Mouse (Mus musculus) midbrain, embryonic 14.5 days (tissue): ENCODE measurements around the gene Armc8. TPM values are rescaled to one million over a fixed set of nuclear protein-coding genes. Genes with fewer than 3 reads are reported as not detected.

Experiments used
- ATAC-seq: fragments of 200-750 bp; cut with Nextera tagmentation; 2 replicates; pipeline ENCODE4 v1.8.0; 2017; ENCODE audit warnings: moderate number of reproducible peaks, moderate library complexity; ENCODE audit not compliant: low FRiP score, low TSS enrichment
- DNase-seq: peaks from one replicate; pipeline ENCODE4 v3.0.0-alpha.2; 2015
- H3K27ac ChIP-seq: fragments of 300-500 bp; sonication (generic); replicated peaks from 2 replicates; pipeline ENCODE4 v1.5.1; 2014; ENCODE audit warnings: mild to moderate bottlenecking, low read depth, low read length, moderate library complexity
- H3K27me3 ChIP-seq: fragments of 300-500 bp; sonication (generic); 2 replicates; pipeline ENCODE4 v1.6.1; 2014; ENCODE audit warnings: low read length, control low read depth, mixed read lengths; ENCODE audit not compliant: control insufficient read depth, insufficient read depth
- H3K36me3 ChIP-seq: fragments of 300-500 bp; sonication (generic); 2 replicates; pipeline ENCODE4 v1.6.1; 2014; ENCODE audit warnings: low read length, control low read depth; ENCODE audit not compliant: control insufficient read depth, insufficient read depth
- H3K4me1 ChIP-seq: fragments of 300-500 bp; sonication (generic); 2 replicates; pipeline ENCODE4 v1.6.1; 2014; ENCODE audit warnings: mild to moderate bottlenecking, antibody characterized with exemption, low read length, control low read depth; ENCODE audit not compliant: control insufficient read depth, insufficient read depth
- H3K4me2 ChIP-seq: fragments of 300-500 bp; sonication (generic); 2 replicates; pipeline ENCODE4 v1.6.1; 2014; ENCODE audit warnings: mild to moderate bottlenecking, low read length, moderate library complexity
- H3K4me3 ChIP-seq: fragments of 300-500 bp; sonication (generic); replicated peaks from 2 replicates; pipeline ENCODE4 v1.5.1; 2014; ENCODE audit warnings: low read depth, low read length
- H3K9ac ChIP-seq: fragments of 300-500 bp; sonication (generic); replicated peaks from 2 replicates; pipeline ENCODE4 v1.6.1; 2014; ENCODE audit warnings: mild to moderate bottlenecking, low read length, moderate library complexity
- H3K9me3 ChIP-seq: fragments of 300-500 bp; sonication (generic); 2 replicates; pipeline ENCODE4 v1.6.1; 2016; ENCODE audit warnings: low read length, control low read depth, mixed read lengths; ENCODE audit not compliant: control insufficient read depth
- WGBS: fragments of 180-500 bp; shearing (Covaris S2); extraction: QIAGEN DNeasy Blood & Tissue Kit; methylation state at CpG from one replicate; pipeline ENCODE4 v1.1.7; 2014; 5-methylcytosine and 5-hydroxymethylcytosine counted together
- polyA plus RNA-seq: library from polyadenylated mRNA; unstranded; fragments of >200 nt; fragmentation: Nextera tagmentation; extraction: Ambion mirVana; gene quantifications from 2 replicates; pipeline ENCODE4 v1.2.1, GENCODE M21; 2014

The Armc8 gene
- polyA plus RNA-seq, 1 experiment from 2014 or later = 81.0 TPM

- no peaks in the 10 kb centered on the region for H3K36me3 ChIP-seq
- DNase-seq = no peak
- 86% methylated on average over 11 of the region's 11 CpGs for whole genome bisulfite sequencing
These were observed 139.9 kb downstream of the Armc8 start for GRCm38 (mm10) chr9:99428601-99429331.

More at GRCm38 (mm10) chr9:99428601-99429331, 139.9 kb downstream of the Armc8 start:
- H3K27ac ChIP-seq = no peak overlapping the region
- H3K4me1 ChIP-seq = peaks cover 20% of the 10 kb centered on the region
- no peaks in the 10 kb centered on the region for H3K9me3 ChIP-seq
- ATAC-seq = no peak
- no peak overlapping the region for H3K4me3 ChIP-seq
- no peak overlapping the region for H3K4me2 ChIP-seq
- H3K27me3 ChIP-seq = no peaks in the 10 kb centered on the region
- H3K9ac ChIP-seq = no peak overlapping the region

Other genes with a start within 250 kb of the Armc8 start
- gene Esyt3, start 210.3 kb downstream of the Armc8 start, polyA plus RNA-seq = 0.26 and 0.39 TPM in 2 replicates
- gene Mras, start 131.5 kb downstream of the Armc8 start, polyA plus RNA-seq = 58.0 and 59.9 TPM in 2 replicates
- 0.31 TPM in 1 of 2 replicates, not detected in the other for gene Nme9, start 117.4 kb downstream of the Armc8 start, polyA plus RNA-seq
- gene Dbr1, start 6.9 kb upstream of the Armc8 start, polyA plus RNA-seq = 22.2 and 26.2 TPM in 2 replicates
- gene A4gnt, start 43.6 kb upstream of the Armc8 start, polyA plus RNA-seq = not detected in 2 replicates
- 4.8 and 7.9 TPM in 2 replicates for gene Dzip1l, start 60.6 kb upstream of the Armc8 start, polyA plus RNA-seq
- gene Cldn18, start 148.4 kb upstream of the Armc8 start, polyA plus RNA-seq = not detected in 2 replicates